Mouse (Mus musculus) hindbrain, embryonic 14.5 days (tissue): ENCODE data around the gene Fgfr2. TPM values are rescaled to one million over a fixed set of nuclear protein-coding genes. Genes with fewer than 3 reads are reported as not detected.
"Not testable (repeated sequence)": the region's sequence is repeated elsewhere in the genome, so short reads cannot be mapped to it uniquely, and the experiment has no call there.

ENCODE experiments used
- ATAC-seq: fragments of 200-750 bp; cut with Nextera tagmentation; 2 replicates; pipeline ENCODE4 v1.8.0; 2017; ENCODE audit warnings: moderate number of reproducible peaks, mild to moderate bottlenecking, moderate TSS enrichment, moderate library complexity; ENCODE audit not compliant: low FRiP score
- DNase-seq: peaks from one replicate; pipeline ENCODE4 v3.0.0-alpha.2; 2015; ENCODE audit warnings: low spot score
- H3K27ac ChIP-seq: fragments of 300-500 bp; sonication (generic); 2 replicates; pipeline ENCODE4 v1.5.1; 2014; ENCODE audit warnings: mild to moderate bottlenecking, moderate library complexity
- H3K27me3 ChIP-seq: fragments of 300-500 bp; sonication (generic); 2 replicates; pipeline ENCODE4 v1.6.1; 2014; ENCODE audit warnings: mild to moderate bottlenecking, low read length, mixed read lengths; ENCODE audit not compliant: control insufficient read depth, insufficient read depth
- H3K36me3 ChIP-seq: fragments of 300-500 bp; sonication (generic); replicated peaks from 2 replicates; pipeline ENCODE4 v1.6.1; 2014; ENCODE audit not compliant: control insufficient read depth, insufficient read depth
- H3K4me1 ChIP-seq: fragments of 300-500 bp; sonication (generic); replicated peaks from 2 replicates; pipeline ENCODE4 v1.6.1; 2014; ENCODE audit warnings: antibody characterized with exemption, low read length, mixed read lengths; ENCODE audit not compliant: control insufficient read depth, insufficient read depth
- H3K4me2 ChIP-seq: fragments of 300-500 bp; sonication (generic); replicated peaks from 2 replicates; pipeline ENCODE4 v1.6.1; 2014; ENCODE audit warnings: mild to moderate bottlenecking, moderate library complexity
- H3K4me3 ChIP-seq: fragments of 300-500 bp; sonication (generic); replicated peaks from 2 replicates; pipeline ENCODE4 v1.5.1; 2014; ENCODE audit warnings: mild to moderate bottlenecking, low read length
- H3K9ac ChIP-seq: fragments of 300-500 bp; sonication (generic); 2 replicates; pipeline ENCODE4 v1.6.1; 2014
- H3K9me3 ChIP-seq: fragments of 300-500 bp; sonication (generic); 2 replicates; pipeline ENCODE4 v1.6.1; 2016; ENCODE audit warnings: low read length; ENCODE audit not compliant: control insufficient read depth
- WGBS: fragments of 180-500 bp; shearing (Covaris S2); extraction: QIAGEN DNeasy Blood & Tissue Kit; methylation state at CpG from one replicate; pipeline ENCODE4 v1.1.7; 2014; 5-methylcytosine and 5-hydroxymethylcytosine counted together
- polyA plus RNA-seq: library from polyadenylated mRNA; unstranded; fragments of >200 nt; fragmentation: Nextera tagmentation; extraction: Ambion mirVana; gene quantifications from 2 replicates; pipeline ENCODE4 v1.2.1, GENCODE M21; 2014

The Fgfr2 gene
- polyA plus RNA-seq, 1 experiment from 2014 or later, result 43.5 TPM

DNA sequence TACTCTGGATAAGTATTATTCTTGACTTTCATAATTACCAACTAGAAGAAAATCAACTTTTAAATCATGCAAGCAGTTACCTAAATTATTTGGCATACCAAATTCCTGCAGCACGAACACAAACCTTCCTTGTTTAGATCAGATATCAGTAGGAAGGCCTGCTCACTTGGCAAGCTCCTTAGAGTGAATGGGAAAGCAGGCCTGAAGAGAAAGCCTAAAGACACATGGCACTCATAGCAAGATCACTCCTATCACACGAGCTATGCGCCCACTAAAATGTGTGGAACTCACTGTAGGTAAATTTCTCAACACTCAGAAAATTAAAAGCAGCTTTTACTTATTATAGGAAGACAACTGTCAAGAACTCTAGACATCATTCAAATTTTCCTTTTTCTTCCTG lies 2629.8 kb downstream of the Fgfr2 start:
- Histone ChIP-seq H3K27ac (no peak overlapping the region), H3K4me2 (no peak overlapping the region)

DNA sequence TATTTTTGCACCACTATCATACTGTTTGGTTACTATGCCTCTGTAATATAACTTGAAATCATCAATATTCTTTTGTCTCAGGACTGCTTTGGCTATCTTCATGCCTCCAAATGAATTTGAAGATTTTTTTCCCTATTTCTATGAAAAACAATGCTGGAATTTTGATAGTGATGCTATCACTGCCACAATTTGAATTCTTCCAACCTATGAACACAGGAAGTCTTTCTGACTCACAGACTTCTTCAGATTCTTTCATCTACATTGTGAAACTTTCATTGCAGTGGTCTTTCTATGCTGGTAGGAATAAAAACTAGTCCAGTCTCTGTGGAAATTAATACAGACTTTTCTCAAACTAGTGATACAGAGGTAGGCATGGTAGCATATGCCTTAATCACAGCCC lies 2631.1 kb downstream of the Fgfr2 start:
- Histone ChIP-seq H3K9me3 (no peaks in the 10 kb centered on the region), H3K9ac (no peak overlapping the region), H3K36me3 (peaks cover 10% of the 10 kb centered on the region; the same call in 1 of the 2 replicates), H3K27me3 (no peaks in the 10 kb centered on the region), H3K4me2 (no peak overlapping the region), H3K27ac (no peak overlapping the region), H3K4me3 (no peak overlapping the region), H3K4me1 (no peaks in the 10 kb centered on the region)
- DNase-seq (no peak), ATAC-seq (no peak)

More for the DNA sequence above, 2629.8 kb downstream of the Fgfr2 start:
- peaks cover 9% of the 10 kb centered on the region; the same call in 1 of the 2 replicates for H3K36me3 ChIP-seq
- H3K27me3 ChIP-seq, result no peaks in the 10 kb centered on the region
- H3K4me3 ChIP-seq, result no peak overlapping the region
- no peaks in the 10 kb centered on the region for H3K4me1 ChIP-seq
- DNase-seq (no peak), ATAC-seq (no peak)
- WGBS, result 86% methylated on average over 3 of the region's 3 CpGs
- no peaks in the 10 kb centered on the region for H3K9me3 ChIP-seq
- no peak overlapping the region for H3K9ac ChIP-seq

DNA sequence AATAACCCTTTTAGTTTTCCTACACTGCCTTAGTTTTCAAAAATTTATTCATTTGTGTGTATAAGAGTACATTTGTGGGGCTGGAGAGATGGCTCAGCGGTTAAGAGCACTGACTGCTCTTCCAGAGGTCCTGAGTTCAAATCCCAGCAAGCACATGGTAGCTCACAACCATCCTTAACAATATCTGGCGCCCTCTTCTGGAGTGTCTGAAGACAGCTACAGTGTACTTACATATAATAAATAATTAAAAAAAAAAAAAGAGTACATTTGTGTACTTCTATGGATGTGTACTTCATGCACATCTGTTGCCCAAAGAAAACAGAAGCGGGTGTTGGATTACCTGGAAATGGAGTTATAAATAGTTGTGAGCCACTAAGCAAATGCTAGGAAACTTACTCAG lies 2644.1 kb downstream of the Fgfr2 start:
- DNase-seq, H3K4me3 ChIP-seq, H3K9me3 ChIP-seq, H3K27ac ChIP-seq, H3K4me1 ChIP-seq, H3K27me3 ChIP-seq, ATAC-seq, H3K9ac ChIP-seq, H3K4me2 ChIP-seq: not testable (repeated sequence)
- WGBS, result 85% methylated on average over 3 of the region's 3 CpGs
- peaks cover 21% of the 10 kb centered on the region for H3K36me3 ChIP-seq

DNA sequence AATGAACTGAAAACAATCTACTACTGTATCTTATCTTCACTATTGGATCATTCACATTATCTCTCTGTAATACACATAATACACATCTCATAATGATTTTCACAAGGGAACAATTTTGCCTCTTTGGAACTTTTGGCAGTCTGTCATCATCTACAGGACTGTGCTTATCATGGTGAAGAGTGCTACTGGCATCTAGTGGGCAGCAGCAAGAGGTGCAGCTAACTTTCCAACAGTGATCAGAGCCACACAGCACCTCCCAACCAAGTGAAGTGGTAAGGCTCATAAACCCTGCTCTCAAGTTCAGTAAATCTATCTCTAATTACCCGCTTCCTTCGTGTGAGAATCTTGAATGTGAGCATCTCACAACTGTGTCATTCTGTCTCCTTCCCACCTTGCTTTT lies 2647.2 kb downstream of the Fgfr2 start:
- 34% methylated on average over 2 of the region's 2 CpGs for WGBS
- Histone ChIP-seq H3K27me3 (no peaks in the 10 kb centered on the region), H3K9ac (no peak overlapping the region), H3K27ac (no peak overlapping the region), H3K36me3 (peaks cover 16% of the 10 kb centered on the region), H3K4me2 (no peak overlapping the region), H3K9me3 (no peaks in the 10 kb centered on the region), H3K4me1 (peaks cover 5% of the 10 kb centered on the region), H3K4me3 (no peak overlapping the region)
- ATAC-seq (0 out of 2 replicates have a peak, but pooled peaks have one; percentile 66), DNase-seq (peak; percentile 85)

DNA sequence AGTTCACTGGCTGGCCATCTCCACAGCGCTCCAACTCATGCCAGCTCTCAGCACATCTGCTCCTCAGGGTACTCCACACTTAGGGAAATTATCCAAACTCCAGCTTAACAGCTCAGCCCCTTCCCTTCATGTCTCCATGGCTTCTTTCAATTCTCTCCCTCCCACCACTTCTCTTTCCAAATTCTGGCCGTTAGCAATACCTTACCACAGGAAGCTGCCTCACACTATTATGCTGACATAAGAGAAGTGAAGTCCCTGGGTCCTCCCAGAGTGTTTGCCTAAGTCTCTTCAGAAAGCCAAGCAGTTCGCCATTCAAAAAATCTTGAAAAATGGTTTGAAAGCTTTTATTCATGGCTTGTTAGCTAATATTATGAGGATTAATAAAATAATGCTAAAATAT lies 2649.3 kb downstream of the Fgfr2 start:
- Histone ChIP-seq H3K4me1 (peaks cover 14% of the 10 kb centered on the region), H3K36me3 (peaks cover 4% of the 10 kb centered on the region; the same call in 1 of the 2 replicates), H3K9me3 (no peaks in the 10 kb centered on the region), H3K4me3 (no peak overlapping the region), H3K27ac (no peak overlapping the region), H3K4me2 (no peak overlapping the region), H3K9ac (no peak overlapping the region), H3K27me3 (no peaks in the 10 kb centered on the region)
- 69% methylated on average over 3 of the region's 3 CpGs for WGBS
- DNase-seq, result no peak
- ATAC-seq, result no peak

DNA sequence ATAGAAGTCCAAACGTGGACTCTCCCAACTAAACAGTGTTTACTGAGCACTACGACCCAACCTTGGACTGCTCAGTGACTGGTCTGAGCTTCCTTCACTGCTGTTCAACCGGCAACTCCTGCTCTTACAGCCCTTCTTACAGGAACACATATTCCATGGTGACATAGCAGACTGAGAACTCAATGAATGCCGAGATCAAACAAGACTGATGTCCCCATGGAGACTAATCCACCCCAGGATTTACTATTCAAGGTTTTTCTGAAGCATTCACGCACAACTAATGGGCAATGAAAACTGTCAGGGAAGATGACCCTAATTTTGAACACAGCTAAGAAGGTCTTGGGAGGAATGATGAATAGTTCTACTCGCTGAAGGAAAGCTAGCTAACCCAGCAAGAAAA lies 2650.5 kb downstream of the Fgfr2 start:
- Histone ChIP-seq H3K27ac (no peak overlapping the region), H3K4me3 (no peak overlapping the region), H3K9ac (no peak overlapping the region), H3K4me2 (no peak overlapping the region), H3K36me3 (peaks cover 3% of the 10 kb centered on the region; the same call in 1 of the 2 replicates), H3K27me3 (no peaks in the 10 kb centered on the region), H3K9me3 (no peaks in the 10 kb centered on the region), H3K4me1 (peaks cover 14% of the 10 kb centered on the region)
- DNase-seq (no peak), ATAC-seq (no peak)
- WGBS, result 14% methylated on average over 6 of the region's 6 CpGs

DNA sequence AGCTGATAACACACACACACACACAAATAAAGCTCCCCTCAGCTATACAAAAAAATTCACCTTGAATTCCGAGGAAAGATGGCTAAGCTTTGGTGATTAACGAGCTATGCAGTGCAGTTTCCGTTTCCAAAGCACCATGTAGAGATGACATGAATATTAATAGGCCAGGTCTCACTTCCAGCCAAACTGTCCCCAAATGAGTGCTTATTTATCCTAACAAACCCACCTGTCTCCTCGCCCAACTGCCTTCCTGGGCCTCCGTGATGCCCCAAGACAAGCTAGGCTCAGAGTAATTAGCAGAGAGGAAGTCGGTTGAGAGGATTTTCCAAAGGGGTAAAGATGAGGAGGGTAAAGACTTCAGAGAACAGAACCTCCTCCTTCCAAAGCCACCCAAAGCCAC lies 2652.1 kb downstream of the Fgfr2 start:
- Histone ChIP-seq H3K27me3 (no peaks in the 10 kb centered on the region), H3K27ac (no peak overlapping the region), H3K9me3 (no peaks in the 10 kb centered on the region), H3K36me3 (peaks cover 7% of the 10 kb centered on the region; the same call in 1 of the 2 replicates), H3K9ac (no peak overlapping the region), H3K4me2 (no peak overlapping the region), H3K4me1 (peaks cover 14% of the 10 kb centered on the region), H3K4me3 (no peak overlapping the region)
- ATAC-seq (no peak), DNase-seq (no peak)
- 20% methylated on average over 6 of the region's 6 CpGs for WGBS

DNA sequence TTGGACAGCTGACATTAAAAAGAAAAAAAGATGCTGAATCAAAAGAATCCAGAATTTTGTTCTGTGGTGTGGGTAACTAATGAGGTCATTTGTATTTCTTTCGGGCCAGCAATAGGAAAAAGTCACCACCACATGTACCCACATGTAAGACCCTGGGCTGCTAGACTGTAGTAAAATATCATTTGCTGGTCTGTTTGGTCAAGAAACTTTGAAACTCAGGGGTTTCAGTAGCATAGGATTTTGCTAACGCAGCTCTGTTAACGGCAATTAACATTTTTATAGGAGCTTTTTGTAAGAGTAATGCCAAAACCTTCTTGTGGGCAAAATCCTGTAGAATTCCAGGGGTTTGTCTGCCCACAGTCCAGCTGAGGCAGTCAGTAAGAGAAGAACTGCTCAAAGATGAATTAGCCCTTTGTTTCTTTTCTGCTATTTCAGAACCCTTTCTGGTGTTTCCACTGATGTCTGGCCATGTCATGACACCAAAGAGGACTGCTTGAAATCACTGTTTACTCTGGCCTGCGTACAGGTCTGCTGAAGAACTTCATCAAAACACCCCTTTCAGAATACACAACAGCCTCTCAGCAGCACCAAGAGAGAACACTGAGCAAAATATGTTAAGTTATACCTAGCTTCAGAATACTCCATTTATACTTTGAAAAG lies 2667.4 kb downstream of the Fgfr2 start:
- no peak overlapping the region for H3K9ac ChIP-seq
- no peaks in the 10 kb centered on the region for H3K27me3 ChIP-seq
- DNase-seq (no peak), ATAC-seq (no peak)
- no peak overlapping the region for H3K4me2 ChIP-seq
- 64% methylated on average over 4 of the region's 4 CpGs for WGBS
- peaks cover 39% of the 10 kb centered on the region for H3K36me3 ChIP-seq
- no peak overlapping the region for H3K4me3 ChIP-seq
- no peaks in the 10 kb centered on the region for H3K4me1 ChIP-seq
- H3K27ac ChIP-seq, result no peak overlapping the region
- H3K9me3 ChIP-seq, result no peaks in the 10 kb centered on the region

DNA sequence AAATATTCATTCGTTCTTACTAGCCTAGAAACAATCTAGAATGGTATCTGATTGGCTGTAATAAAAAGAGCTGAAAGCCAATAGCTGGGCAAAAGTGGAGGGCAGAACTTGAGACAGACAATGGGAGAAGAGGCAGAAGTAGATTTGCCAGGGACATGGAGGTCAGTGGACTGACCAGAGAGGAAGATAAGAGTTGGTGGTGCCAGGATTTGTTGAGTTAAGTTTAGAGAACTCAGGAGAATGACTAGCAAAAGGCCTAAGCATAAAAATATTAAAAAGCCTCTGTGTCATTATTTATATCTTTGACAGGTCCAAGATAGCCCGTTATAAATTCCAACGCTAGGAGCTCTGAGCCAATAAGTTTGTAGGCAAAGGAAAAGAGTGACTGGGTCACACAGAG lies 2668.9 kb downstream of the Fgfr2 start:
- Histone ChIP-seq H3K36me3 (peaks cover 29% of the 10 kb centered on the region), H3K4me2 (no peak overlapping the region), H3K27me3 (no peaks in the 10 kb centered on the region), H3K4me3 (no peak overlapping the region), H3K9ac (no peak overlapping the region), H3K4me1 (no peaks in the 10 kb centered on the region), H3K27ac (no peak overlapping the region), H3K9me3 (no peaks in the 10 kb centered on the region)
- WGBS, result 86% methylated on average over 3 of the region's 3 CpGs
- no peak for ATAC-seq
- DNase-seq, result no peak

DNA sequence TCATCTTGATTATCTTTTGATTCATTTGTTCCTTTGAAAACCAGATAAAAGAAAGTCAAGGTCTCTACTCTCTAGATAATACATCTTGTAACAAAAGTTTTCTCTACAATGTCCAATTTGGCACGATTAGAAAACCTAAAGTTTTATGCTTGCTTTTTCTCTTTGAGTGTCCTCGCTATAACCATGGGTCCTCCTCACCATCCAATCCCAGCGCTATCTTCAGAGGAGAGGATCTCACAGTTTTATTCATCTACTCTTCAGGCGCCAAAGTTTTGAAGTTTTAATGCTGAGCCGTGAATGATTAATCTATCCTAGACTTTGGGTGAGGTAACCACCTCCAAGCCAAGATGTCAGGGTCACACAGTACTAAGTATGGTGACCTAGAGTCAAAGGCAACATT lies 2687.4 kb downstream of the Fgfr2 start:
- Histone ChIP-seq H3K4me3 (no peak overlapping the region), H3K9ac (no peak overlapping the region), H3K4me1 (no peaks in the 10 kb centered on the region), H3K9me3 (no peaks in the 10 kb centered on the region), H3K27me3 (no peaks in the 10 kb centered on the region), H3K36me3 (no peaks in the 10 kb centered on the region), H3K4me2 (no peak overlapping the region), H3K27ac (no peak overlapping the region)
- WGBS, result 93% methylated on average over 5 of the region's 5 CpGs
- DNase-seq (no peak), ATAC-seq (no peak)
